Mouse (Mus musculus) stomach, postnatal 0 days (tissue): ENCODE measurements around the gene Stard13. TPM values are rescaled to one million over a fixed set of nuclear protein-coding genes. Genes with fewer than 3 reads are reported as not detected.

Experiments used
- ATAC-seq: fragments of 200-750 bp; cut with Nextera tagmentation; 2 replicates; pipeline ENCODE4 v1.8.0; 2017; ENCODE audit not compliant: low FRiP score, low TSS enrichment
- DNase-seq: peaks from one replicate; pipeline ENCODE4 v3.0.0-alpha.2; 2016; ENCODE audit warnings: low spot score
- H3K27ac ChIP-seq: fragments of 300-500 bp; sonication (generic); replicated peaks from 2 replicates; pipeline ENCODE4 v1.5.1; 2014; ENCODE audit warnings: mild to moderate bottlenecking, control low read depth
- H3K27me3 ChIP-seq: fragments of 300-500 bp; sonication (generic); 2 replicates; pipeline ENCODE4 v1.6.1; 2014; ENCODE audit warnings: low read length; ENCODE audit not compliant: control insufficient read depth, insufficient read depth
- H3K36me3 ChIP-seq: fragments of 300-500 bp; sonication (generic); 2 replicates; pipeline ENCODE4 v1.6.1; 2014; ENCODE audit warnings: low read length, mixed read lengths; ENCODE audit not compliant: control insufficient read depth, insufficient read depth
- H3K4me1 ChIP-seq: fragments of 300-500 bp; sonication (generic); replicated peaks from 2 replicates; pipeline ENCODE4 v1.6.1; 2014; ENCODE audit warnings: antibody characterized with exemption; ENCODE audit not compliant: control insufficient read depth, insufficient read depth
- H3K4me2 ChIP-seq: fragments of 300-500 bp; sonication (generic); replicated peaks from 2 replicates; pipeline ENCODE4 v1.6.1; 2014; ENCODE audit warnings: low read depth, mild to moderate bottlenecking, control low read depth, moderate library complexity
- H3K4me3 ChIP-seq: fragments of 300-500 bp; sonication (generic); 2 replicates; pipeline ENCODE4 v1.5.1; 2014; ENCODE audit warnings: low read depth, low read length, control low read depth
- H3K9ac ChIP-seq: fragments of 300-500 bp; sonication (generic); 2 replicates; pipeline ENCODE4 v1.6.1; 2014; ENCODE audit warnings: mild to moderate bottlenecking, low read length, control low read depth, mixed read lengths
- H3K9me3 ChIP-seq: fragments of 300-500 bp; sonication (generic); 2 replicates; pipeline ENCODE4 v1.6.1; 2016; ENCODE audit warnings: low read length; ENCODE audit not compliant: control insufficient read depth
- CTCF ChIP-seq: IDR thresholded peaks from 2 replicates; pipeline ENCODE4 v1.5.1; 2016; ENCODE audit warnings: antibody characterized with exemption, low read depth, mild to moderate bottlenecking, moderate library complexity
- EP300 ChIP-seq: optimal IDR thresholded peaks from 2 replicates; pipeline ENCODE3; 2016; ENCODE audit warnings: antibody characterized with exemption
- WGBS: fragments of 180-500 bp; shearing (Covaris S2); extraction: QIAGEN DNeasy Blood & Tissue Kit; methylation state at CpG from one replicate; pipeline ENCODE4 v1.1.7; 2014; 5-methylcytosine and 5-hydroxymethylcytosine counted together
- polyA plus RNA-seq: library from polyadenylated mRNA; unstranded; fragments of >200 nt; fragmentation: Nextera tagmentation; extraction: Ambion mirVana; gene quantifications from 2 replicates; pipeline ENCODE4 v1.2.1, GENCODE M21; 2015

The Stard13 gene
- polyA plus RNA-seq, 1 experiment from 2014 or later = 6.1 TPM

GRCm38 (mm10) chr5:151054100-151054742, 179.4 kb downstream of the Stard13 start:
- Histone ChIP-seq H3K27me3 (no peaks in the 10 kb centered on the region), H3K27ac (no peak overlapping the region), H3K4me3 (no peak overlapping the region), H3K4me1 (peaks cover 7% of the 10 kb centered on the region; the same call in 1 of the 2 replicates), H3K36me3 (peaks cover 20% of the 10 kb centered on the region; the same call in 1 of the 2 replicates), H3K9me3 (no peaks in the 10 kb centered on the region), H3K4me2 (no peak overlapping the region), H3K9ac (no peak overlapping the region)
- DNase-seq = no peak
- no peak for TF ChIP-seq CTCF
- no peak for TF ChIP-seq EP300
- peak; percentile 50; the same call in 1 of the 2 replicates for ATAC-seq
- 16% methylated on average over 7 of the region's 7 CpGs for WGBS

- peaks cover 21% of the 10 kb centered on the region; the same call in 1 of the 2 replicates for H3K36me3 ChIP-seq
- 92% methylated on average over 5 of the region's 5 CpGs for WGBS
- no peak for TF ChIP-seq CTCF
- TF ChIP-seq EP300 = no peak
- no peak overlapping the region for H3K4me2 ChIP-seq
- ATAC-seq (no peak), DNase-seq (no peak)
- H3K4me1 ChIP-seq = peaks cover 7% of the 10 kb centered on the region; the same call in 1 of the 2 replicates
- no peak overlapping the region for H3K27ac ChIP-seq
- H3K27me3 ChIP-seq = no peaks in the 10 kb centered on the region
- H3K9me3 ChIP-seq = no peaks in the 10 kb centered on the region
- H3K9ac ChIP-seq = no peak overlapping the region
- H3K4me3 ChIP-seq = no peak overlapping the region
Observed at GRCm38 (mm10) chr5:151053190-151053589, 180.4 kb downstream of the Stard13 start.

- no peak for DNase-seq
- WGBS = 96% methylated on average over 8 of the region's 8 CpGs
- Histone ChIP-seq H3K9ac (no peak overlapping the region), H3K4me3 (no peak overlapping the region), H3K4me2 (no peak overlapping the region), H3K4me1 (peaks cover 7% of the 10 kb centered on the region; the same call in 1 of the 2 replicates), H3K9me3 (no peaks in the 10 kb centered on the region), H3K36me3 (peaks cover 26% of the 10 kb centered on the region; the same call in 1 of the 2 replicates), H3K27me3 (no peaks in the 10 kb centered on the region), H3K27ac (no peak overlapping the region)
- TF ChIP-seq EP300 (no peak), CTCF (no peak)
- ATAC-seq = no peak
Observed at GRCm38 (mm10) chr5:151052331-151052730, 181.3 kb downstream of the Stard13 start.

- H3K27me3 ChIP-seq = no peaks in the 10 kb centered on the region
- H3K9ac ChIP-seq = no peak overlapping the region
- H3K9me3 ChIP-seq = no peaks in the 10 kb centered on the region
- 67% methylated on average over 12 of the region's 12 CpGs for WGBS
- DNase-seq = no peak
- H3K4me3 ChIP-seq = no peak overlapping the region
- H3K4me1 ChIP-seq = no peaks in the 10 kb centered on the region
- TF ChIP-seq CTCF = no peak
- no peak for TF ChIP-seq EP300
- H3K4me2 ChIP-seq = no peak overlapping the region
- H3K27ac ChIP-seq = peak overlapping the region; percentile 45; the same call in 1 of the 2 replicates
- peaks cover 42% of the 10 kb centered on the region for H3K36me3 ChIP-seq
- ATAC-seq = no peak
Observed at GRCm38 (mm10) chr5:151047488-151047887, 186.1 kb downstream of the Stard13 start.

GRCm38 (mm10) chr5:151046917-151047316, 186.7 kb downstream of the Stard13 start:
- ATAC-seq = no peak
- 64% methylated on average over 7 of the region's 7 CpGs for WGBS
- H3K27me3 ChIP-seq = no peaks in the 10 kb centered on the region
- no peak for DNase-seq
- H3K9ac ChIP-seq = no peak overlapping the region
- H3K9me3 ChIP-seq = no peaks in the 10 kb centered on the region
- peaks cover 39% of the 10 kb centered on the region for H3K36me3 ChIP-seq
- H3K4me3 ChIP-seq = no peak overlapping the region
- no peak overlapping the region for H3K4me2 ChIP-seq
- TF ChIP-seq EP300 (no peak), CTCF (no peak)
- H3K27ac ChIP-seq = no peak overlapping the region
- H3K4me1 ChIP-seq = no peaks in the 10 kb centered on the region

- Histone ChIP-seq H3K4me3 (no peak overlapping the region), H3K36me3 (peaks cover 42% of the 10 kb centered on the region), H3K27ac (no peak overlapping the region), H3K9me3 (no peaks in the 10 kb centered on the region), H3K27me3 (no peaks in the 10 kb centered on the region), H3K9ac (no peak overlapping the region), H3K4me1 (no peaks in the 10 kb centered on the region), H3K4me2 (no peak overlapping the region)
- TF ChIP-seq CTCF (no peak), EP300 (no peak)
- no peak for DNase-seq
- ATAC-seq = no peak
- 86% methylated on average over 6 of the region's 6 CpGs for WGBS
Observed at GRCm38 (mm10) chr5:151046131-151046530, 187.5 kb downstream of the Stard13 start.
